Mouse (Mus musculus) thymus, postnatal 10 days (tissue): ENCODE measurements around the gene Edaradd.
A peak's percentile ranks its signal among the peaks of the same experiment; 100 is the strongest.
"Not testable (repeated sequence)": the region's sequence is repeated elsewhere in the genome, so short reads cannot be mapped to it uniquely, and the experiment has no call there.

ENCODE experiments used
- DNase-seq, 2 experiments: peaks; one replicate each; pipeline ENCODE4 v3.0.0; 2021; ENCODE audit warnings: low spot score in 2 of 2

The Edaradd gene

DNA sequence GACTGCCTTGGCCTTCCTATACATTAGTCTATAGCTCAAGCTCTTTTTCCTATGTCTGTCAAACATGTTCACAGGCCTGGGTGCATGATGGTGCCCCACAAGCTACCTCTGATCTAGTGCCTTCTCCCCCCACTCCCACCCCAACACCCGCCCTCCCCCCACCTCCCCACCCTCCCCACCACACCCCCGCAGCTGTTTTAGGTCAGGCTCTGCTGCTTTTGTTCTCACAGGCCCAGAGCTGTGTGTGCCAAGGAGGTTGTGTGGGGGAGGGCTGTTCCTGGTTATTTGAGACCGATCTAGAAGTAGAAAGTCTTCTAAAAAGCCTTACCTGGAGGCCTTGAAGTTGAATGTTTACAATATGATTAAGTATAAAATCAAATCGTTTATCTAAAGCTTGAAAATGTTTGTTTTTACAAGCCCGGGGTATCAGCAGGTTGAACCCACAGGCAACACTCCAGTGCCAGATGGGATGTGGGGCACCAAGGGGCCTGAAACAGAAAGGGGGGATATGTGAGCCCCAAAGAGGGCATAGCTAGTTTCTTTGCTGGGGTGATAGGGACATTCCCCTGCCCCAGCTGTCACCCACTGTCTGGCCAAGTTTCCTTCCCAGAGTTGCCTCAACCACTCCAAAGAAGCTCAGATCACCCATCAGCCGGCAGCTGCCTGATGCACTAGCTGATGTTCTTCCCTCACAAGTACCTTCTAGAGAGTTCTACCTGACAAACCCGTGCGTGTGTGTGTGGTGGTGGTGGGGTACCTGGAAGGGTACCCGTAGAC, 8.9 kb downstream of the Edaradd start:
- peak; percentile 65 to 75 for DNase-seq

DNA sequence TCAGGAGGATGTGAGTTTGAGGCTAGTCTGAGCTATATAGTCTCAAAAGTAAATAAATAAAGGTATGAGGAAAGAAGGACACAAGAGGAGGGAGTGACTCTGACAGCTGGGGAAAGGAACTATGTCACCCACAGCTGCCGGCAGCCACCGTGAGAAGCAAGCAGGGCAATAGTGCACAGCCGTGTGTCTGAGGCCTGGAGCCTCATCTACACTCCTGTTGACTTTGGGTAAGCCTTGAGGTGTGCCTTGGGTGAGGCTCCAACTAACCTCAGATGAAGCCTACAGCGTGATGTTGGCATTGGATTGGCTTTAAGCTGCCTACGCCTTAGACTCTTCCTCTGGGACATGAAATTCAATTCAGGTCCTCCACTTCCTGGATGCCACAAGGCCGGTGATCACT, 10.2 kb downstream of the Edaradd start:
- peak; percentile 62 to 70 for DNase-seq

DNA sequence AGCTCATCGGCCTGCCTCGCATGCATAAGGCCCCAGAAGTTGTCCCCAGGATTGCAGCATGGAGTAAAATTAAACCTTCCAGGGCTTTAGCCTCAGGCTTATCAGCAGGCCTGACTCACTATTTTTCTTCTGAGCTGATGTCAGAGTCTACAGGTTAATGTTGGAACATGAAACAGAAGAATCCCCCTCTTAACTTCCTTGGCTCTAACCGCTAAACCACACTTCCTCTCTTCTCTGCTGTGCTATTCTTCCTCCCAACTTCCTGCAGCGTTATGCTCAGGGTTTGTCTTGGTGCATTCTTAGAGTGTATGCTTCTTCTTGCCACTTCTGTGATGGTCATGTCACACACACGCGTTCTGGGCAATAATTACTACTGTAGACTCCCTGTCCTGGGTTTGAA, 12.8 kb downstream of the Edaradd start:
- DNase-seq, result peak; percentile 51 to 70

DNA sequence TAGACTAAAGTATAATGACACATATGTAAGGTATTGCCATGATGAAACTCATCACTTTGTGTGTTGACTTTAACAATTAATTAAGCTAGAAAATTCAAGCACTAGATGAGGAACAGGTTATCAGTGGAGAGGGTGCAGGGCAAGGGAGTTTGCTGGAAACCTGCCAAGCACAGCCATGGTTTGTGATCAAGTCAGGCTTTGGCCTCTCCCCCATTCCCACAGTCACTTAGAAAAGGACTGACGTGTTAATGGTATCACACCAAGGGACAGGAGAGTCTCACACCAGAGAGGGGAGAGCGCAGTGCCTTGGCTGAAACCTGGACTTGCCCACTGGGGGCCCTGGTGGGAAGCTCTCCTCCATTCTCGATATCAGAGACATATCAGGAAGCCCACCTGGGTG, 14.9 kb downstream of the Edaradd start:
- no peak for DNase-seq

DNA sequence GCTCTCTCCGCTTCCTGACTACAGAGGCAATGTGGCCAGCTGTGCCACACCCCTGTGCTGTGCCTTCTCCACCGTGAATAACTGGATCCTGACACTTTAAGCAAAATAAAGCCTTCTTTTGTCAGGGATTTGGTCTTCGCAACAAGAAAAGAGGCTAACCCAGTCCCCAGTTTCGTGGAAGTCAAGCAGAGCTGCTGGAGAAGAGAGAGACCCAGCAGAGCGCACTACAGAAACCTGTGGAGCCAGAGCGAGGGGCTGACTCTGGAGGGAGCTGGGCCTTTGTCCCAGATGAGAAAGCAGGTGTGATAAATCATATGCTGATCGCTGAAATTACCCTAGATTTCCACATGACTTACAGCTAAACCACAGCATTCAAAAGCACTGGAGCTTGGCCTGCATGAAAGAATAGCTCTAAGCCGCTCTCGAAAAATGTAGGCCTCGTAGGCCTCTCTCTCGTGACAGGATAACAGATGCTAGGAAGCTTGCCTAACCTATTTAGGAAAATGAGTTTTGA, 16.9 kb downstream of the Edaradd start:
- DNase-seq, result peak; percentile 28 to 39

DNA sequence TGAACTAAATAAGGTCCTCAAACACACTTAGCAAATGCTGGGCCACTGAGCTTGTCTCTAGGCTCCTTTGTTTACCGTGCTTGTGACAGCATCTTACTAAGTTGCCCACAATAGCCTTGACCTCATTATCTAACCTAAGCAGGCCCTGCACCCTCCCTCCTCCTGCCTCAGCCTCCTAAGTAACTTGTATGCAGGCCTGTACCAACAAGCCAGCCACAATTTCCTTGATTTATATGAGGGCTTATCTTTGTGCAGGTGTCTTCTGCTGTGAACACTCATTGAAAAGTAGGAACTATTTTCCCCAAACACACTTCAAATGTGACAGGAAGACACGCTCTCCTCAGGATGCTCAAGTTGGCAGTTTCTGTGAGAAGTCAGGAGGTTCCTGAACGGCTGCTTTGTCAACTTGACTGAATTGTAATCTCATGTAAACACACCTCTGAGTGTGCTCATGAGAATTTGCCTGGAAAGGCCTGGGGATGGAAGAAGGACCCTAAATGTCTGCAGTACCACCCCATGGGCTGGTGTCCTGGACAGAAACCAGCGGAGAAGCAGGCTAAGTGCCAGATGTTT, 17.5 kb downstream of the Edaradd start:
- no peak for DNase-seq

DNA sequence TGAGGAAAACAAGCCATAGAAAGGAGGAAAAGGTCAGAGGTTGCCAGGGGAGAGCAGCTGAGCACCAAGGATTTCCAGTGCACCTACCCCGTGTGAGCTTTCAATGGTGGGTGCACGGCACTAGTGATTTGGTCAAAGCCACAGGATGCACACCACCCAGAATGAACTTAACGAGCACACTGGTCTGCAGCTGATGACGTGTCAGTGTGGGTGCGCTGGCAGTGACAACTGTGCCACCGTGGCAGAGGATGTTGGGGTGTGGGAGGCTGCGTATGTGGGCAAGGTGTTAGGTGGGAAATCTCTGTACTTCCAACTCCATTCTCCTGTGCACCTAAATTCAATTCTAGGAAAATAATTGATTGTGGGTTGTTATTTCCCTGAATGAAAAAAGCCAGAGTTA, 21.1 kb downstream of the Edaradd start:
- no peak for DNase-seq

DNA sequence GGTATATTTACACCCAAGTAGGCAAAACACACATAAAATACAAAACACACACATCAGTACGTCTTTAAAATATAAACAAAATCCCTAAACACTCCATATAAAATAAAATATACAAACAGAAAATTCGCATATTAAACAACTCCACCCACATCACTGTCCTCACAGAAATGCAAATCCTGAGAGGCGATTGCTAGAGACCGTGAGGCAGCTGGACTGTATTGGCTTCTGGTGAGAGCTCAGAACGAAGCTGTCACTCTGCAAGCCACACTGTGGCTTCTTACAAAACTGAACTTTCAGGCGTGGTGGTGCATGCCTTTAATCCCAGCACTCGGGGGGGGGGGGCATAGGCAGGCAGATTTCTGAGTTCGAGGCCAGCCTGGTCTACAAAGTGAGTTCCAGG, 22.4 kb downstream of the Edaradd start:
- no peak for DNase-seq

DNA sequence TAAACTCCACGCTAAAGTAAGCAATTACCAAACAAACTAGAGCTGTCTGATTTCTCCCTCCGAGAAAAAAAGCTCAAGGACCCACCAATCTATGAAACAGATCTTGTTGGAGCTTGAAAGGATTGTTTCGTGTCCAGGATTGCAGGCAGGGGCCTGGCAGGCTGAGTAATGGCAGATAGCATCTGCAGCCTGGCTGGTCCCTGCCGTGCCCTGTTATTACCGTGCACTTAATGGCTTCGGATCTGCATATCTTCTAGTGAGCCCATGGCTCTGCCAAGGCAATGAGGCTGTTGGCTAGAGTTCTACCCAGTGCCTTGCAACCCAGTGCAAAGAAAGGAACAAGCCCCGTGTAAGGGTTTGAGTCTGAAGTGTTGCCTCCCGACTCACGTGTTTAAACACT, 25.5 kb downstream of the Edaradd start:
- no peak for DNase-seq

DNA sequence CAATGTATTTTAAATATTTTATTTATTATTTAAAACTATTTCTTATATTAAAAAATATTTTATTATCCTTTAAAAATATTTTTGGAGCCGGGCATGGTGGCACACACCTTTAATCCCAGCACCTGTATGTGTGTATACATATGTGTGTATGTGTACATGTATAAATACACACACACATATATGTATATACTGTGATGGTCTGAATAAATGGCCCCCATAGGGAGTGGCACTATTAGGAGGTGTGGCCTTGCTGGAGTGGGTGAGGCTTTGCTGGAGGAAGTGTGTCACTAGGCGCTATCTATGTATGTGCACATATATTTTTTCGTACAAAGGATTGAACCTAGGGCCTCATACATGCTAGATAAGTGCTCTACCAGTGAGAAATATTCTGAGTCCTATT, 27.7 kb downstream of the Edaradd start:
- DNase-seq, result no peak

DNA sequence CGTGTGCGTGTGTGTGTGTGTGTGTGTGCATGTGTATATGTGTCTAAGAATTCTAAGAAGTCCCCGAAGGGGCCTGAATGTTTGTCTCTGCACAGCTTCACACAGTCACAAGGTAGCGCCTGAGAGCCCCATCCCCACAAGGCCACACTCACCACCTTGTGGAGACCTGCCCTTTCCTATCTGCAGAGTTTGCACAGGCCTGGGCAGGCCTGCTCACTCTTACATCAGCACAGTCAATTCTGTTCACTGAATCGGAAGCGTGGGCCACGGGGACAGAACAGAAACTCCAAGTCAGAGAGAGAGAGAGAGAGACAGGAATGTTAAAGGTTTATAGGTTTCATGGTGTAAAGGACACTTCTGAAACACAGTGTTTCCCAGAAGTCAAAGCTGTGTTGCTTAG, 34.6 kb downstream of the Edaradd start:
- no peak for DNase-seq

DNA sequence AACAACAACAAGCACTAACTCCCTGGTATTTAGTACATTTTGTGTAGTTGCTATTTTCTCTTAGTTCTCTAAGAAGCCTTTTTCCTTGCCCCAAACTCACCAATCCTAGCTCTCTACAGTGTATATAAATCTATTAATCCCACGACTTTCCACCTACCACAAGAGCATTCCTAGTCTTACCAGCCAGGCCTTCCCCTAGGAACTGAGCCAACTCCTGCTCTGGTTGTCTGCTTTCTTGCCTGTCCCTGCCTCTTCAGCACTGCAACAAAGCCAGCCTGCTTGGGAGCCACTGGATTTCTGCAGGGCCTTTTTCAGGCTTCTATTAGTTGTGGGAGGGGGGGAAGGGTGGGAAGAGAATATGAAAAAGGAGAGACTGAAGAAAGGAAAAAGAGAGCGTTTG, 35.0 kb downstream of the Edaradd start:
- no peak for DNase-seq

DNA sequence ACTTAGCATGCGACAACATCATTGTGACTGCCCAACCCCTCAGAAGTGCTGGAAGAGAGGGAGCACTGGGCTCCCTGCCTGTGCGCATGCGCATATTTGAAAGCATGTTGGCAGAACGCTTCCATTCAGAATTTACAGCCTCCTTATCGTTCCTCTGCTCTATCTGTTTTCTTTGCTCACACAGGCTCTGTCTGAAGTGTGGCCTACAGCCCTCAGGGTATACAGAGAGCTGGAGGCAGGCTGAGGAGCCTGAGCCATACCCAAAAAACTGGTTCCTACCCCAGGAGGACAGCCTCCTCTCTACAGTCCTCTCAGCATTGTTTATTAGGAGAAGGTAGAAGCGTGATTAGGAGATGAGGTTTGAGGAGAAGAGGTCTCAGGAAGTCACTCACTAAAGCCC, 40.4 kb downstream of the Edaradd start:
- no peak for DNase-seq

DNA sequence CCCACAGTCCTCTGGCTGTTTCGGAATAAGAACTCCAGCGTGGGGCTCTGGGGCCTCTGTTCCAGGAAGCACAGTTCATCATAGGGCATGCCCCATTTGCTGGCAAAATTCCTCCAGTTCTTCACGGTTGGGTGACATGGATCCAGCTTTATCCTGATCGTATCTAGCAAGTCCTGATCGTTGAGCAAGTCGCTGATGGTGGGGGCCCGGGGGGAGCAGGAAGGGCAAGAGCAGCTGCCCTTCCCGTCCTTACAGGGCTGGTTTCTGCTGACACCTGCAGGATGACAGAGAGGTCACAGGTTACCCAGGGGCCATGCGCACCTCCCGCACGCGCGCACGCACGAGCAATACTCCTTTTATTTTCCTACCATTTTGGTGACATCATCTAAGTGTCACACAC, 41.9 kb downstream of the Edaradd start:
- DNase-seq, result no peak

DNA sequence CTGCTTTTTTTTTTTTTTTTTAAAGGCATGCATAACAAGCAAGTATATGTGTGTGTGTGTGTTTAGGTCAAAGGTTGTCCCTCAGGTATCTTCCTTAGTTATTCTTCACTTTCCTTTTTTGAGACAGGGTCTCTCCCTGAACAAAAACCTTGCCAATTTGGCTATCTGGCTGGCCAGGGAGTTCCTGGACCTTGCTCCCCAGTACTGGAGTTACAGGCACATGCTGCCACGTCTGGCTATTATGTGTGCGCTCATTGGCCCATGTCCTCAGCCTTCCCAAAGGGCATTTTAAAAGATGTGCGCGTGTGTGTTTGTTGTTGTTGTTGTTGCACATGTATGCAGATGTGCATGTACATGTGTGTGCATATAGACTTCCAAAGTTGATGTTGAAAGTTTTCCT, 43.4 kb downstream of the Edaradd start:
- no peak for DNase-seq

DNA sequence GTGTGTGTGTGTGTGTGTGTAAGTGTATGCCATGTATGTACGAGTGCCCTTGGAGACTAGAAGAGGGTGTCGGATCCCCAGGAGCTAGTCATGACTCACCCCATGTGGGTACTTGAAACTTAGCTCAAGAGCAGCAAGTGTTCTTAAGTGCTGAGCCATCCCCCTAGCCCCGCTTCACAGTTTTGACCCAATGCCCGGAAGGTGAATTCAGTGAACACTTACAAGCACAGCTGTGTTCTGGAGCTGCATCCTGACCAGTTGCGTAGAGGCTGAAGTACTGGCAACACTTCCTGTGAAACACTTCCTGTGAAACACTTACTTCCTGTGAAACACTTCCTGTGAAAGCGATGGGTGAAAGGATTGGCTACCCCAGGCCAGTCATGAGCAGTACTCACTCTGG, 45.0 kb downstream of the Edaradd start:
- DNase-seq, result peak in 1 of 2 experiments; percentile 12

DNA sequence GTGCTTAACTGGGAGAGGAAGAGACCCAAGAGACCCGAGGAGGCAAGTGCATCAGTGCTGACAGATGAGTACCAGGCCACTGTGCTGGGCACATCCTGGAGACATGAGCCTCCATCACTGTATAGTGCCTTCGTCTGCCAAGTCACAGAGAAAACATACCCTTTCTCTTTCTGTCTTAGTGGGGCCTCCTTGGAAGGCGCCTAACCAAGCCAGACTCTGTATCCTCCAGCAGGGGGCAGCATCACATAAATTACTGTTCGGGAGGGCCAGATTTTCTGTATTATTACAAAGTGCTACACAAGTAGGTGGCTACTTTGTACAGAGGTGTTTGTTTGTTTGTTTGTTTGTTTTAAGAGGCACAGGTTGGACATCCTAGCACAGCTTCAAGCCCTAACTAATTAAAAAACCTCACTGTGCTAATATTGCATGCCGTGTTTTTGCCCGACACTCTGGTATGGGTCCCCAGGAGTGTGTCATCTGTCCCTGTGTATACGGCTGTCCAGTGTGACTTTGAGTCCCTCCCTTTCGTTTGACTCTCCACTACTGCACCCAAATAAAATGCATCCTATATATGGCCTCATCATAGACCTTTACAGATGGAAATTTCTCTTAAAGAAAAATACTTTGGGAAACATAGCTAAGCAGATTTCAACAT, 46.4 kb downstream of the Edaradd start:
- DNase-seq, result peak; percentile 61 to 88

DNA sequence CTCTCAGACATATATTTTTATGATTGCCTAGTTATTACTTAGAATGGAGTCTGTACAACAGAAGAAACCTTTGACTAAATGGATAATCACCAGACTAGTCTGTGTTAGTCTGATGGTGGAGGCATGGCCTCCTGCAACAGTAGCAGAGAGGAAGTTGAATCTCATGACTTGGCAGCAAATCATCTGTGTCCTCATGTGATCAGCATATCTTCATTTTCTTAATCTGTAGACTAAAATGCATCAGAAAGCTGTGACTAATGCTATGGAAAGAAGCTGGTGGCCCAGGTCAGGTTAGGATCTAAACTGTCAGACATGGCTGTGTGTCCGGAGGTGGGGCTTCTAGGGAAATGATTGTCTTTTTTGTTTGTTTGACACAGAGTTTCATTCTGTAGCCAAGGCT, 51.8 kb downstream of the Edaradd start:
- no peak for DNase-seq

DNA sequence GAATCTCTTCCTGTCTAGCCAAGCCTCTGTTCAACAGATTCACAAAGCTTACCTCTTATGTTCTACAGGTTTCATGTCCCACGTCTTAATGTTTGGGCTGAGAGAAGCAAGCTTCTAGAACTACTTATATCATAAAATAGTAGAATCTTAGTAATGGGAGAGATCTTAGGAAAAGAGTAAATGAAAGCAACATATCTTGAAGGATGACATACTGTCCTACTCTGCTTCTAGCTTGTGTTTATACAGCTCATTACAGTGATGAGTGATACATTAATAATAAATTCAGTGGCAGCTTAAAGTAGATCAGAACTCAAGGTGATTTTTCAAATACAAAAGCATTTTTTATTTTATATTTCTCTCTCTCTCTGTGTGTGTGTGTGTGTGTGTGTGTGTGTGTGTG, 55.4 kb downstream of the Edaradd start, which contains the start of gene Lgals8:
Gene Lgals8 (minus strand): TSS at position 101 of the 400 bp plus-strand sequence.
- DNase-seq, result no peak

DNA sequence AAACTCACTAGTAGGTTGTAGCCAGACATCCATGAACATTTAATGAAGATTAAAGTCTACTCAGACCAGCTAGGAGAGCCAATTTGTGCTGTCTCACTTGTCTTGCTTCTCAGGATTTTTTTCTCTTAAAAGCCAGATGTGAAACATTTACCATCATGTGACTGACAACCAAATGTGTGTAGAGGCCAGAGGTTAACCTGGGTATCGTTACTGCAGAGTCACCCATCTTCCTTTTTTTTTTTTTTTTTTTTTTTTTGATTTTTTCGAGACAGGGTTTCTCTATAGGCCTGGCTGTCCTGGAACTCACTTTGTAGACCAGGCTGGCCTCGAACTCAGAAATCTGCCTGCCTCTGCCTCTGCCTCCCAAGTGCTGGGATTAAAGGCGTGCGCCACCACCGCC, 56.1 kb downstream of the Edaradd start:
- DNase-seq, result not testable (repeated sequence)

DNA sequence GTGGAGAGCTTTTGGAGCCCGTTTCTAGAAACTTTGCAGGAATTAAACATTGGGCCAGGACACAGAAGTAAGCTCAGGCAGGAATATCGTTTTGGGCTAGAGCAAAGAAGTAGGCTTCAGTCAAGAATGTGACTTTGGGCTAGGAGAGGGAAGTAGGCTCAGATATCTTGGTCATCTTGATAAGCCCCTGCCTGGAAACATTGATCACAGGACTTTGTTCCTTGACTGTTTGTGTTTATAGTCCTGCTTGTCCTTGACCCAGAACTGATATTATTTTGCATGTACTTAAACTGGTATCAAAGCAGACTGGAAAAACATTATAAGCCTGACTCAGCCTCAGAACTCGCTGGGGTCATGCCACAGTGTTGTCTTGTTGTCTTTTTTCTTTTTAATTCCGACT, 57.6 kb downstream of the Edaradd start:
- no peak for DNase-seq

DNA sequence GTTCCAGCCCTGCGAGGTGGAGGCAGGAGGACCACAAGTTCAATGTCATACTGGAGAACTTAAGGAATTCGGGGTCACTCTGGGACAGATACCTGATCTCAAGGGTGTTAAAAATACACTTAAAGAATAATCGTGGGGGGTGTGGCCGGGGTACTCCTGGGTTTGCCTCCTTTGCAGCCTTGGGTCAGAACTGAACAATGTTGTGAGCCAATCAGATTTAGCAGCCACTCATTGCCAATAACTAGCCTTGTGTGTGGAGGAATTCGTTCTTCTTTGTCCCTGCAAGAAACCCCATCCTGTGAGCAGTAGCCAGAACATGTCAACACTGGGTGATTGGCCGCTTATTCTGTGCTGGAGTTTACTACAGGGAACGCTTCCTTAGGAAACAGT, 58.5 kb downstream of the Edaradd start:
- DNase-seq, result no peak
